In the genomic region with DNA sequence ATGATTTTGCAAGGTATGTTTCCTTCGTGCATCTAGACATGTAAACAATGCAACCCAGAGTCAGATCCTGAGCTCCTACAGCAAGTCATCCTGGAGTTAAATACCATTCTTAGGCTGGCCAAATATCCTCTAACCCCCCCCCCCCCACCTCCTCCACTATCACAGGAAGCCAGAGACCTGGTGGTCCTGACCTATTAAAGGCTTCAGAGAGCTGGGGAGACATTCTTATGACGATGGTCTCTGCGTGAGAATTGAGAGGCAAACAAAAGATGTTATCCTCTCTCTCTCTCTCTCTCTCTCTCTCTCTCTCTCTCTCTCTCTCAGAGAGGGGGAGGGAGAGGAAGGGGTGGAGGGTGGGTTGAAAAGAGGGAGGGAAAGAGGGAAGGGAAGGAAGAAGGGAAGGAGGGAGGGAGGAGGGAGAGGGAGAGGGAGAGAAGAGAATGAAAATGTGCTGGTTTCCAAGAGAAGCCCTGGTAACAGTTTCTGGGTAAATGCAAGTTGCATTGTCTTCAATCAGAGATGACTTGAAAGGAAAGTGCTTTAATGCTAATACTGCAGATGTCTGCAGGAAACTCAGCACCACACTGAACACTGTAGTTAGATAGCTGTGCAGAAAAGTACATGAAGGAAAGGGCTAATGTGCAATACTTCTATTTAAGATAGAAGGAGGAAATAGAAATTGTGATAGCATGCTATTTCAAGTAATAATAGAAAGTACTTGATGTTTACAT, we compare ENCODE assay signal across 16 mouse cellular contexts.
A peak's percentile ranks its signal among the peaks of the same experiment; 100 is the strongest.
DNase-seq lines count a peak whose midpoint lies in the region; ATAC-seq and TF ChIP-seq lines count a peak whose summit lies in the region.
"Had no signal": no experiment of that assay in that cellular context is flagged by ENCODE, and none has a peak within 500 bp of the region (broad histone marks: within the 10 kb centered on the region; RNA-seq: fewer than 3 reads in every experiment).

No protein-coding gene starts in this region.

- peak overlapping the region; percentile 78 for H3K27ac ChIP-seq in midbrain, embryonic 10.5 days (replicated peaks)
- H3K27ac ChIP-seq in midbrain, embryonic 11.5 days (ENCODE audit: low read depth, low read length): no peak overlapping the region
- peak overlapping the region; percentile 50; the same call in 1 of the 2 replicates for H3K27ac ChIP-seq in forebrain, embryonic 12.5 days
- peak overlapping the region; percentile 30; the same call in 1 of the 2 replicates for H3K27ac ChIP-seq in hindbrain, embryonic 13.5 days
- peak overlapping the region; percentile 67 for H3K27ac ChIP-seq in midbrain, embryonic 15.5 days
- H3K27ac ChIP-seq in thymus, adult 2 months (ENCODE audit: control insufficient read depth, insufficient read depth, low read length): no peak overlapping the region
- no peak overlapping the region for H3K27ac ChIP-seq in kidney, embryonic 15.5 days
- H3K27ac ChIP-seq: limb, embryonic 12.5 days; liver, embryonic 14.5 days; neural tube, embryonic 12.5 days had no signal

- no peak for TF ChIP-seq POLR2A in thymus, adult 2 months (IDR thresholded peaks at IDR 0.05; ENCODE audit: control insufficient read depth, extremely low read depth, insufficient read depth, low read length, poor library complexity)

- no peak for ATAC-seq in midbrain, embryonic 11.5 days (ENCODE audit: low FRiP score)
- ATAC-seq in forebrain, embryonic 12.5 days (ENCODE audit: low FRiP score): no peak
- ATAC-seq in hindbrain, embryonic 13.5 days (ENCODE audit: low FRiP score): no peak
- ATAC-seq in midbrain, embryonic 15.5 days (replicated peaks): peak; percentile 48; the same call in 1 of the 2 replicates
- no peak for ATAC-seq in kidney, embryonic 15.5 days (replicated peaks; ENCODE audit: low FRiP score)
- ATAC-seq: activated CD4-positive, CD25-positive, alpha-beta regulatory T cell, adult 4 months had no signal

- no peak for DNase-seq in midbrain, embryonic 10.5 days (ENCODE audit: low spot score)
- DNase-seq in midbrain, embryonic 11.5 days (ENCODE audit: low spot score, missing footprints): no peak
- no peak for DNase-seq in thymus, adult 2 months
- no peak for DNase-seq in left cerebral cortex, postnatal 10 days (ENCODE audit: extremely low spot score in 1 of 2, low spot score in 2 of 2)
- DNase-seq: cerebellum, adult 11 months; kidney, postnatal 25 days; thymus, postnatal 25 days had no signal

- no peak for TF ChIP-seq CTCF in thymus, adult 2 months (IDR thresholded peaks at IDR 0.05; ENCODE audit: borderline replicate concordance, control insufficient read depth, extremely low read depth, insufficient read depth, low read length, poor library complexity)

- H3K9me3 ChIP-seq in midbrain, embryonic 10.5 days (replicated peaks): no peaks in the 10 kb centered on the region
- no peaks in the 10 kb centered on the region for H3K9me3 ChIP-seq in midbrain, embryonic 11.5 days (ENCODE audit: control insufficient read depth, low read length)
- H3K9me3 ChIP-seq in forebrain, embryonic 12.5 days: no peaks in the 10 kb centered on the region
- no peaks in the 10 kb centered on the region for H3K9me3 ChIP-seq in hindbrain, embryonic 13.5 days
- no peaks in the 10 kb centered on the region for H3K9me3 ChIP-seq in midbrain, embryonic 15.5 days
- H3K9me3 ChIP-seq in kidney, embryonic 15.5 days (replicated peaks): no peaks in the 10 kb centered on the region
- H3K9me3 ChIP-seq: heart, embryonic 13.5 days; limb, embryonic 12.5 days; neural tube, embryonic 12.5 days had no signal

- intact Hi-C loops in left cerebral cortex, postnatal 10 days (cut with DNase I): no loop called here

- 17% methylated on average over 3 of the region's 3 CpGs for WGBS in midbrain, embryonic 10.5 days
- WGBS in midbrain, embryonic 11.5 days: 12% methylated on average over 3 of the region's 3 CpGs
- 13% methylated on average over 3 of the region's 3 CpGs for WGBS in forebrain, embryonic 12.5 days
- WGBS in hindbrain, embryonic 13.5 days: 21% methylated on average over 3 of the region's 3 CpGs
- WGBS in midbrain, embryonic 15.5 days: 7% methylated on average over 3 of the region's 3 CpGs
- WGBS in thymus, adult 2 months: 47% methylated on average over 3 of the region's 3 CpGs
- WGBS in kidney, embryonic 15.5 days: 32% methylated on average over 3 of the region's 3 CpGs

- H3K4me1 ChIP-seq in midbrain, embryonic 10.5 days: peaks cover 27% of the 10 kb centered on the region
- peaks cover 14% of the 10 kb centered on the region for H3K4me1 ChIP-seq in midbrain, embryonic 11.5 days (ENCODE audit: control insufficient read depth, insufficient read depth, low read length)
- H3K4me1 ChIP-seq in forebrain, embryonic 12.5 days: peaks cover 19% of the 10 kb centered on the region
- peaks cover 9% of the 10 kb centered on the region for H3K4me1 ChIP-seq in hindbrain, embryonic 13.5 days (replicated peaks)
- H3K4me1 ChIP-seq in midbrain, embryonic 15.5 days: peaks cover 21% of the 10 kb centered on the region
- H3K4me1 ChIP-seq in thymus, adult 2 months (replicated peaks; ENCODE audit: control insufficient read depth, insufficient read depth, low read length): no peaks in the 10 kb centered on the region
- H3K4me1 ChIP-seq in kidney, embryonic 15.5 days: 0 out of 2 replicates have a peak, but pooled peaks cover 4% of the 10 kb centered on the region

- H3K27me3 ChIP-seq in midbrain, embryonic 10.5 days (ENCODE audit: low read depth, poor library complexity, severe bottlenecking): no peaks in the 10 kb centered on the region
- no peaks in the 10 kb centered on the region for H3K27me3 ChIP-seq in midbrain, embryonic 11.5 days (ENCODE audit: control insufficient read depth, insufficient read depth, low read length)
- no peaks in the 10 kb centered on the region for H3K27me3 ChIP-seq in forebrain, embryonic 12.5 days
- H3K27me3 ChIP-seq in hindbrain, embryonic 13.5 days: no peaks in the 10 kb centered on the region
- H3K27me3 ChIP-seq in midbrain, embryonic 15.5 days (replicated peaks): no peaks in the 10 kb centered on the region
- no peaks in the 10 kb centered on the region for H3K27me3 ChIP-seq in thymus, adult 2 months (ENCODE audit: control insufficient read depth, insufficient read depth, low read length)
- no peaks in the 10 kb centered on the region for H3K27me3 ChIP-seq in kidney, embryonic 15.5 days
- H3K27me3 ChIP-seq: heart, embryonic 13.5 days; limb, embryonic 12.5 days; neural tube, embryonic 12.5 days had no signal

- 0 out of 2 replicates have a peak overlapping the region, but pooled peaks have one; percentile 14 for H3K4me3 ChIP-seq in midbrain, embryonic 10.5 days
- H3K4me3 ChIP-seq in midbrain, embryonic 11.5 days (ENCODE audit: low read depth, low read length): no peak overlapping the region
- H3K4me3 ChIP-seq in forebrain, embryonic 12.5 days (replicated peaks): no peak overlapping the region
- no peak overlapping the region for H3K4me3 ChIP-seq in hindbrain, embryonic 13.5 days
- H3K4me3 ChIP-seq in midbrain, embryonic 15.5 days: no peak overlapping the region
- no peak overlapping the region for H3K4me3 ChIP-seq in thymus, adult 2 months (ENCODE audit: control insufficient read depth, insufficient read depth, low read length)
- no peak overlapping the region for H3K4me3 ChIP-seq in kidney, embryonic 15.5 days (replicated peaks)
- H3K4me3 ChIP-seq: heart, embryonic 13.5 days; limb, embryonic 12.5 days; neural tube, embryonic 12.5 days had no signal

- H3K9ac ChIP-seq in midbrain, embryonic 11.5 days (ENCODE audit: low read length): no peak overlapping the region
- H3K9ac ChIP-seq in forebrain, embryonic 12.5 days: no peak overlapping the region
- no peak overlapping the region for H3K9ac ChIP-seq in hindbrain, embryonic 13.5 days
- 0 out of 2 replicates have a peak overlapping the region, but pooled peaks have one; percentile 8 for H3K9ac ChIP-seq in midbrain, embryonic 15.5 days
- no peak overlapping the region for H3K9ac ChIP-seq in kidney, embryonic 15.5 days
- H3K9ac ChIP-seq: heart, embryonic 13.5 days; limb, embryonic 12.5 days; liver, embryonic 14.5 days; neural tube, embryonic 12.5 days had no signal

- no peak overlapping the region for H3K4me2 ChIP-seq in midbrain, embryonic 11.5 days
- H3K4me2 ChIP-seq in forebrain, embryonic 12.5 days: no peak overlapping the region
- no peak overlapping the region for H3K4me2 ChIP-seq in hindbrain, embryonic 13.5 days
- H3K4me2 ChIP-seq in midbrain, embryonic 15.5 days: no peak overlapping the region; the same call in 1 of the 2 replicates
- no peak overlapping the region for H3K4me2 ChIP-seq in kidney, embryonic 15.5 days
- H3K4me2 ChIP-seq: heart, embryonic 13.5 days; limb, embryonic 12.5 days; neural tube, embryonic 12.5 days had no signal

- H3K36me3 ChIP-seq in midbrain, embryonic 10.5 days: no peaks in the 10 kb centered on the region
- no peaks in the 10 kb centered on the region for H3K36me3 ChIP-seq in midbrain, embryonic 11.5 days (ENCODE audit: control insufficient read depth, insufficient read depth, low read length)
- H3K36me3 ChIP-seq in forebrain, embryonic 12.5 days (replicated peaks): no peaks in the 10 kb centered on the region
- no peaks in the 10 kb centered on the region for H3K36me3 ChIP-seq in hindbrain, embryonic 13.5 days
- H3K36me3 ChIP-seq in midbrain, embryonic 15.5 days (replicated peaks): no peaks in the 10 kb centered on the region
- H3K36me3 ChIP-seq in thymus, adult 2 months (ENCODE audit: control insufficient read depth, insufficient read depth, low read length): no peaks in the 10 kb centered on the region
- no peaks in the 10 kb centered on the region for H3K36me3 ChIP-seq in kidney, embryonic 15.5 days
- H3K36me3 ChIP-seq: heart, embryonic 13.5 days; limb, embryonic 12.5 days; neural tube, embryonic 12.5 days had no signal

Comparison
In these comparisons a context has a peak if more than half of its experiments do, and no peak if none do; other contexts are left out.
1. H3K27ac ChIP-seq: peak in midbrain, embryonic 10.5 days (single experiment), forebrain, embryonic 12.5 days (single experiment), hindbrain, embryonic 13.5 days (single experiment) and midbrain, embryonic 15.5 days (single experiment); none in midbrain, embryonic 11.5 days (single experiment), thymus, adult 2 months (single experiment) and kidney, embryonic 15.5 days (single experiment).